Mouse (Mus musculus) c-Kit-positive CD71-positive TER-119-positive erythroid progenitor cells, embryonic 14.5 days (primary cell): ENCODE data around the gene Smc5.

ENCODE experiments used
- DNase-seq: peaks from one replicate; pipeline ENCODE4 v3.0.0-alpha.2; 2013; ENCODE audit warnings: low spot score

Gene Smc5

GRCm38 (mm10) chr19:23273355-23274053 is at the start of gene Smc5:
Gene Smc5 (minus strand): TSS chr19:23273897.
- peak; percentile 82 for DNase-seq

- no peak for DNase-seq
These were observed 49.4 kb upstream of the Smc5 start for GRCm38 (mm10) chr19:23323107-23323506.

GRCm38 (mm10) chr19:23317989-23318358 is 44.3 kb upstream of the Smc5 start:
- no peak for DNase-seq

GRCm38 (mm10) chr19:23317295-23317988 is 43.7 kb upstream of the Smc5 start:
- DNase-seq = no peak

GRCm38 (mm10) chr19:23316851-23317250 is 43.2 kb upstream of the Smc5 start:
- no peak for DNase-seq

- DNase-seq = peak; percentile 16
These were observed 36.3 kb upstream of the Smc5 start for GRCm38 (mm10) chr19:23309979-23310378.

GRCm38 (mm10) chr19:23306671-23307070 is 33.0 kb upstream of the Smc5 start:
- no peak for DNase-seq

GRCm38 (mm10) chr19:23299987-23300386 is 26.3 kb upstream of the Smc5 start:
- DNase-seq = no peak

GRCm38 (mm10) chr19:23298917-23299316 is 25.2 kb upstream of the Smc5 start:
- DNase-seq = no peak

GRCm38 (mm10) chr19:23297191-23297590 is 23.5 kb upstream of the Smc5 start:
- no peak for DNase-seq

- no peak for DNase-seq
These were observed 15.6 kb upstream of the Smc5 start for GRCm38 (mm10) chr19:23289251-23289650.

GRCm38 (mm10) chr19:23281911-23282660 is 8.4 kb upstream of the Smc5 start:
- DNase-seq = no peak

GRCm38 (mm10) chr19:23274054-23274724 is 492 bp upstream of the Smc5 start:
- DNase-seq = no peak

GRCm38 (mm10) chr19:23256771-23257170 is 16.9 kb downstream of the Smc5 start:
- no peak for DNase-seq

GRCm38 (mm10) chr19:23246473-23246872 is 27.2 kb downstream of the Smc5 start:
- no peak for DNase-seq

- DNase-seq = peak; percentile 10
These were observed 48.6 kb downstream of the Smc5 start for GRCm38 (mm10) chr19:23225065-23225464.

- DNase-seq = no peak
These were observed 59.4 kb downstream of the Smc5 start for GRCm38 (mm10) chr19:23214326-23214725.

- no peak for DNase-seq
These were observed 62.4 kb downstream of the Smc5 start for GRCm38 (mm10) chr19:23211325-23211724.

GRCm38 (mm10) chr19:23203505-23204053 is 70.1 kb downstream of the Smc5 start:
- peak; percentile 11 for DNase-seq

GRCm38 (mm10) chr19:23202106-23202505 is 71.6 kb downstream of the Smc5 start:
- DNase-seq = no peak

GRCm38 (mm10) chr19:23193076-23193475 is 80.6 kb downstream of the Smc5 start:
- no peak for DNase-seq

GRCm38 (mm10) chr19:23191486-23191885 is 82.2 kb downstream of the Smc5 start:
- no peak for DNase-seq
